Mouse (Mus musculus): Measurements from ENCODE around the gene Hnrnpul1. TPM values are rescaled to one million over a fixed set of nuclear protein-coding genes. Genes with fewer than 3 reads are reported as not detected.

The Hnrnpul1 gene
- total RNA-seq, 1 experiment = 67.1 TPM

GRCm38 (mm10) chr7:25679971-25680370 lies 74.6 kb downstream of the Hnrnpul1 start:
- no peak overlapping the region; the same call in 1 of the 2 replicates for H3K9ac ChIP-seq (ENCODE audit: insufficient read depth, low read depth, low read length, poor library complexity, severe bottlenecking)
- H3K36me3 ChIP-seq (ENCODE audit: control insufficient read depth, insufficient read depth, low read length, poor library complexity, severe bottlenecking) = no peaks in the 10 kb centered on the region
- TF ChIP-seq MAFK (IDR thresholded peaks at IDR 0.05; ENCODE audit: insufficient read depth, low read depth, low read length) (no peak), CHD2 (IDR thresholded peaks at IDR 0.05; ENCODE audit: low read depth, low read length) (no peak), HCFC1 (IDR thresholded peaks at IDR 0.05; ENCODE audit: borderline replicate concordance, insufficient read depth, low read length) (no peak), ZNF384 (IDR thresholded peaks at IDR 0.05; ENCODE audit: low read depth, low read length) (no peak), ZC3H11A (IDR thresholded peaks at IDR 0.05; ENCODE audit: borderline replicate concordance, low read depth, low read length) (no peak)
- in situ Hi-C loops (cut with MboI; ENCODE audit: low sequenced_read_pairs in 2 of 2, unreplicated experiment in 2 of 2) = no loop called here
- DNase-seq (ENCODE audit: low read depth, low spot score) = no peak
- H3K4me3 ChIP-seq (ENCODE audit: insufficient read depth in 1 of 2, low read depth in 1 of 2, low read length in 2 of 2, poor library complexity in 1 of 2, severe bottlenecking in 1 of 2) = peak overlapping the region; percentile 85 to 89; a peak in 2 of 4 replicates
- no peak overlapping the region for H3K27ac ChIP-seq (ENCODE audit: insufficient read depth, low read depth, low read length, poor library complexity, severe bottlenecking)
- H3K4me1 ChIP-seq (ENCODE audit: control insufficient read depth in 2 of 2, insufficient read depth in 2 of 2, low read length in 2 of 2, poor library complexity in 1 of 2) = peaks cover 0 to 12% of the 10 kb centered on the region in 2 experiments; a peak in 1 of 4 replicates
- no peaks in the 10 kb centered on the region for H3K9me3 ChIP-seq (ENCODE audit: control insufficient read depth, insufficient read depth, low read depth, low read length)

GRCm38 (mm10) chr7:25677013-25677412 lies 77.5 kb downstream of the Hnrnpul1 start:
- no peak for DNase-seq (ENCODE audit: low read depth, low spot score)
- no peak overlapping the region for H3K9ac ChIP-seq (ENCODE audit: insufficient read depth, low read depth, low read length, poor library complexity, severe bottlenecking)
- no peaks in the 10 kb centered on the region for H3K36me3 ChIP-seq (ENCODE audit: control insufficient read depth, insufficient read depth, low read length, poor library complexity, severe bottlenecking)
- no peak overlapping the region for H3K27ac ChIP-seq (ENCODE audit: insufficient read depth, low read depth, low read length, poor library complexity, severe bottlenecking)
- no peaks in the 10 kb centered on the region for H3K9me3 ChIP-seq (ENCODE audit: control insufficient read depth, insufficient read depth, low read depth, low read length)
- in situ Hi-C loops (cut with MboI; ENCODE audit: low sequenced_read_pairs in 2 of 2, unreplicated experiment in 2 of 2) = no loop called here
- no peak overlapping the region for H3K4me3 ChIP-seq (ENCODE audit: insufficient read depth in 1 of 2, low read depth in 1 of 2, low read length in 2 of 2, poor library complexity in 1 of 2, severe bottlenecking in 1 of 2)
- peaks cover 0 to 6% of the 10 kb centered on the region in 2 experiments; a peak in 1 of 4 replicates for H3K4me1 ChIP-seq (ENCODE audit: control insufficient read depth in 2 of 2, insufficient read depth in 2 of 2, low read length in 2 of 2, poor library complexity in 1 of 2)
- no peak for TF ChIP-seq ZNF384 (IDR thresholded peaks at IDR 0.05; ENCODE audit: low read depth, low read length)
- TF ChIP-seq ZC3H11A (IDR thresholded peaks at IDR 0.05; ENCODE audit: borderline replicate concordance, low read depth, low read length) = no peak
- TF ChIP-seq HCFC1 (IDR thresholded peaks at IDR 0.05; ENCODE audit: borderline replicate concordance, insufficient read depth, low read length) = no peak
- TF ChIP-seq CHD2 (IDR thresholded peaks at IDR 0.05; ENCODE audit: low read depth, low read length) = no peak
- no peak for TF ChIP-seq MAFK (IDR thresholded peaks at IDR 0.05; ENCODE audit: insufficient read depth, low read depth, low read length)

GRCm38 (mm10) chr7:25676085-25676781 lies 78.3 kb downstream of the Hnrnpul1 start:
- TF ChIP-seq HCFC1 (IDR thresholded peaks at IDR 0.05; ENCODE audit: borderline replicate concordance, insufficient read depth, low read length) (no peak), ZNF384 (IDR thresholded peaks at IDR 0.05; ENCODE audit: low read depth, low read length) (no peak), MAFK (IDR thresholded peaks at IDR 0.05; ENCODE audit: insufficient read depth, low read depth, low read length) (no peak), CHD2 (IDR thresholded peaks at IDR 0.05; ENCODE audit: low read depth, low read length) (no peak), ZC3H11A (IDR thresholded peaks at IDR 0.05; ENCODE audit: borderline replicate concordance, low read depth, low read length) (no peak)
- Histone ChIP-seq H3K27ac (ENCODE audit: insufficient read depth, low read depth, low read length, poor library complexity, severe bottlenecking) (no peak overlapping the region), H3K4me3 (ENCODE audit: insufficient read depth in 1 of 2, low read depth in 1 of 2, low read length in 2 of 2, poor library complexity in 1 of 2, severe bottlenecking in 1 of 2) (no peak overlapping the region), H3K4me1 (ENCODE audit: control insufficient read depth in 2 of 2, insufficient read depth in 2 of 2, low read length in 2 of 2, poor library complexity in 1 of 2) (peaks cover 0 to 6% of the 10 kb centered on the region in 2 experiments; a peak in 1 of 4 replicates), H3K9me3 (ENCODE audit: control insufficient read depth, insufficient read depth, low read depth, low read length) (no peaks in the 10 kb centered on the region), H3K9ac (ENCODE audit: insufficient read depth, low read depth, low read length, poor library complexity, severe bottlenecking) (no peak overlapping the region), H3K36me3 (ENCODE audit: control insufficient read depth, insufficient read depth, low read length, poor library complexity, severe bottlenecking) (no peaks in the 10 kb centered on the region)
- in situ Hi-C loops (cut with MboI; ENCODE audit: low sequenced_read_pairs in 2 of 2, unreplicated experiment in 2 of 2) = no loop called here
- no peak for DNase-seq (ENCODE audit: low read depth, low spot score)

GRCm38 (mm10) chr7:25675405-25675804 lies 79.2 kb downstream of the Hnrnpul1 start:
- no peaks in the 10 kb centered on the region for H3K9me3 ChIP-seq (ENCODE audit: control insufficient read depth, insufficient read depth, low read depth, low read length)
- in situ Hi-C loops (cut with MboI; ENCODE audit: low sequenced_read_pairs in 2 of 2, unreplicated experiment in 2 of 2) = no loop called here
- peaks cover 2% of the 10 kb centered on the region; the same call in 1 of the 2 replicates for H3K36me3 ChIP-seq (ENCODE audit: control insufficient read depth, insufficient read depth, low read length, poor library complexity, severe bottlenecking)
- 0 out of 4 replicates have a peak overlapping the region, but pooled peaks of 1 of the 2 experiments have one; percentile 71 for H3K4me3 ChIP-seq (ENCODE audit: insufficient read depth in 1 of 2, low read depth in 1 of 2, low read length in 2 of 2, poor library complexity in 1 of 2, severe bottlenecking in 1 of 2)
- peaks cover 0 to 9% of the 10 kb centered on the region in 2 experiments; a peak in 3 of 4 replicates for H3K4me1 ChIP-seq (ENCODE audit: control insufficient read depth in 2 of 2, insufficient read depth in 2 of 2, low read length in 2 of 2, poor library complexity in 1 of 2)
- H3K27ac ChIP-seq (ENCODE audit: insufficient read depth, low read depth, low read length, poor library complexity, severe bottlenecking) = no peak overlapping the region
- TF ChIP-seq ZC3H11A (IDR thresholded peaks at IDR 0.05; ENCODE audit: borderline replicate concordance, low read depth, low read length) (no peak), CHD2 (IDR thresholded peaks at IDR 0.05; ENCODE audit: low read depth, low read length) (no peak), MAFK (IDR thresholded peaks at IDR 0.05; ENCODE audit: insufficient read depth, low read depth, low read length) (no peak), ZNF384 (IDR thresholded peaks at IDR 0.05; ENCODE audit: low read depth, low read length) (no peak), HCFC1 (IDR thresholded peaks at IDR 0.05; ENCODE audit: borderline replicate concordance, insufficient read depth, low read length) (no peak)
- H3K9ac ChIP-seq (ENCODE audit: insufficient read depth, low read depth, low read length, poor library complexity, severe bottlenecking) = no peak overlapping the region
- DNase-seq (ENCODE audit: low read depth, low spot score) = no peak

All from ES-E14 (cell line).